Mouse (Mus musculus): ENCODE results near the gene Ust. TPM values are rescaled to one million over a fixed set of nuclear protein-coding genes. Genes with fewer than 3 reads are reported as not detected.

The Ust gene
- polyA plus RNA-seq, 1 experiment: 6.9 TPM

- Histone ChIP-seq H3K4me3 (ENCODE audit: insufficient read depth, poor library complexity, severe bottlenecking) (no peak overlapping the region), H3K79me2 (ENCODE audit: control insufficient read depth, insufficient read depth) (peaks cover 4% of the 10 kb centered on the region), H3K79me3 (ENCODE audit: low read depth) (no peaks in the 10 kb centered on the region), H3ac (ENCODE audit: control insufficient read depth, insufficient read length, low read depth) (no peak overlapping the region), H3K36me3 (ENCODE audit: control insufficient read depth, insufficient read depth) (no peaks in the 10 kb centered on the region), H3K27me3 (ENCODE audit: control insufficient read depth, insufficient read depth, insufficient read length) (no peaks in the 10 kb centered on the region)
- TF ChIP-seq USF1 (IDR thresholded peaks at IDR 0.05; ENCODE audit: low read depth) (no peak), MYOG (IDR thresholded peaks at IDR 0.05; ENCODE audit: control insufficient read depth, extremely low read depth, insufficient read length) (no peak), CTCF (IDR thresholded peaks at IDR 0.05; ENCODE audit: control insufficient read depth, insufficient read depth, insufficient read length) (no peak), MYOD1 (IDR thresholded peaks at IDR 0.05; ENCODE audit: control insufficient read depth, insufficient read length, low read depth) (no peak), MAX (IDR thresholded peaks at IDR 0.05) (no peak), CEBPB (IDR thresholded peaks at IDR 0.05; ENCODE audit: low read depth) (no peak), FOSL1 (IDR thresholded peaks at IDR 0.05; ENCODE audit: insufficient read depth, low read length, poor library complexity, severe bottlenecking) (no peak)
Observed at GRCm38 (mm10) chr10:8446972-8447371, 71.7 kb downstream of the Ust start.

GRCm38 (mm10) chr10:8444052-8444451 is 74.6 kb downstream of the Ust start:
- H3K27me3 ChIP-seq (ENCODE audit: control insufficient read depth, insufficient read depth, insufficient read length): no peaks in the 10 kb centered on the region
- H3K36me3 ChIP-seq (ENCODE audit: control insufficient read depth, insufficient read depth): no peaks in the 10 kb centered on the region
- no peaks in the 10 kb centered on the region for H3K79me3 ChIP-seq (ENCODE audit: low read depth)
- H3K4me3 ChIP-seq (ENCODE audit: insufficient read depth, poor library complexity, severe bottlenecking): no peak overlapping the region
- no peaks in the 10 kb centered on the region for H3K79me2 ChIP-seq (ENCODE audit: control insufficient read depth, insufficient read depth)
- TF ChIP-seq FOSL1 (IDR thresholded peaks at IDR 0.05; ENCODE audit: insufficient read depth, low read length, poor library complexity, severe bottlenecking): no peak
- no peak for TF ChIP-seq CEBPB (IDR thresholded peaks at IDR 0.05; ENCODE audit: low read depth)
- no peak for TF ChIP-seq MYOD1 (IDR thresholded peaks at IDR 0.05; ENCODE audit: control insufficient read depth, insufficient read length, low read depth)
- TF ChIP-seq MAX (IDR thresholded peaks at IDR 0.05): no peak
- no peak for TF ChIP-seq CTCF (IDR thresholded peaks at IDR 0.05; ENCODE audit: control insufficient read depth, insufficient read depth, insufficient read length)
- no peak for TF ChIP-seq MYOG (IDR thresholded peaks at IDR 0.05; ENCODE audit: control insufficient read depth, extremely low read depth, insufficient read length)
- TF ChIP-seq USF1 (IDR thresholded peaks at IDR 0.05; ENCODE audit: low read depth): no peak
- no peak overlapping the region for H3ac ChIP-seq (ENCODE audit: control insufficient read depth, insufficient read length, low read depth)

- no peak overlapping the region for H3ac ChIP-seq (ENCODE audit: control insufficient read depth, insufficient read length, low read depth)
- TF ChIP-seq CTCF (IDR thresholded peaks at IDR 0.05; ENCODE audit: control insufficient read depth, insufficient read depth, insufficient read length) (no peak), CEBPB (IDR thresholded peaks at IDR 0.05; ENCODE audit: low read depth) (no peak), MYOG (IDR thresholded peaks at IDR 0.05; ENCODE audit: control insufficient read depth, extremely low read depth, insufficient read length) (no peak), MYOD1 (IDR thresholded peaks at IDR 0.05; ENCODE audit: control insufficient read depth, insufficient read length, low read depth) (peak; percentile 28), USF1 (IDR thresholded peaks at IDR 0.05; ENCODE audit: low read depth) (no peak), MAX (IDR thresholded peaks at IDR 0.05) (peak; percentile 28), FOSL1 (IDR thresholded peaks at IDR 0.05; ENCODE audit: insufficient read depth, low read length, poor library complexity, severe bottlenecking) (peak; percentile 17)
- H3K4me3 ChIP-seq (ENCODE audit: insufficient read depth, poor library complexity, severe bottlenecking): no peak overlapping the region
- H3K79me2 ChIP-seq (ENCODE audit: control insufficient read depth, insufficient read depth): peaks cover 26% of the 10 kb centered on the region
- no peaks in the 10 kb centered on the region for H3K36me3 ChIP-seq (ENCODE audit: control insufficient read depth, insufficient read depth)
- H3K27me3 ChIP-seq (ENCODE audit: control insufficient read depth, insufficient read depth, insufficient read length): no peaks in the 10 kb centered on the region
- no peaks in the 10 kb centered on the region for H3K79me3 ChIP-seq (ENCODE audit: low read depth)
Observed at GRCm38 (mm10) chr10:8431857-8432256, 86.8 kb downstream of the Ust start.

- H3K4me3 ChIP-seq (ENCODE audit: insufficient read depth, poor library complexity, severe bottlenecking): no peak overlapping the region
- TF ChIP-seq FOSL1 (IDR thresholded peaks at IDR 0.05; ENCODE audit: insufficient read depth, low read length, poor library complexity, severe bottlenecking) (no peak), CEBPB (IDR thresholded peaks at IDR 0.05; ENCODE audit: low read depth) (no peak), MYOG (IDR thresholded peaks at IDR 0.05; ENCODE audit: control insufficient read depth, extremely low read depth, insufficient read length) (no peak), USF1 (IDR thresholded peaks at IDR 0.05; ENCODE audit: low read depth) (no peak), CTCF (IDR thresholded peaks at IDR 0.05; ENCODE audit: control insufficient read depth, insufficient read depth, insufficient read length) (no peak), MAX (IDR thresholded peaks at IDR 0.05) (no peak), MYOD1 (IDR thresholded peaks at IDR 0.05; ENCODE audit: control insufficient read depth, insufficient read length, low read depth) (no peak)
- H3K27me3 ChIP-seq (ENCODE audit: control insufficient read depth, insufficient read depth, insufficient read length): no peaks in the 10 kb centered on the region
- H3K79me2 ChIP-seq (ENCODE audit: control insufficient read depth, insufficient read depth): peaks cover 26% of the 10 kb centered on the region
- H3ac ChIP-seq (ENCODE audit: control insufficient read depth, insufficient read length, low read depth): no peak overlapping the region
- no peaks in the 10 kb centered on the region for H3K79me3 ChIP-seq (ENCODE audit: low read depth)
- H3K36me3 ChIP-seq (ENCODE audit: control insufficient read depth, insufficient read depth): no peaks in the 10 kb centered on the region
Observed at GRCm38 (mm10) chr10:8428787-8429778, 89.5 kb downstream of the Ust start.

- peaks cover 26% of the 10 kb centered on the region for H3K79me2 ChIP-seq (ENCODE audit: control insufficient read depth, insufficient read depth)
- H3K36me3 ChIP-seq (ENCODE audit: control insufficient read depth, insufficient read depth): no peaks in the 10 kb centered on the region
- H3K79me3 ChIP-seq (ENCODE audit: low read depth): no peaks in the 10 kb centered on the region
- no peak overlapping the region for H3K4me3 ChIP-seq (ENCODE audit: insufficient read depth, poor library complexity, severe bottlenecking)
- no peaks in the 10 kb centered on the region for H3K27me3 ChIP-seq (ENCODE audit: control insufficient read depth, insufficient read depth, insufficient read length)
- no peak overlapping the region for H3ac ChIP-seq (ENCODE audit: control insufficient read depth, insufficient read length, low read depth)
- TF ChIP-seq USF1 (IDR thresholded peaks at IDR 0.05; ENCODE audit: low read depth): no peak
- no peak for TF ChIP-seq MYOG (IDR thresholded peaks at IDR 0.05; ENCODE audit: control insufficient read depth, extremely low read depth, insufficient read length)
- TF ChIP-seq MYOD1 (IDR thresholded peaks at IDR 0.05; ENCODE audit: control insufficient read depth, insufficient read length, low read depth): no peak
- TF ChIP-seq MAX (IDR thresholded peaks at IDR 0.05): no peak
- TF ChIP-seq FOSL1 (IDR thresholded peaks at IDR 0.05; ENCODE audit: insufficient read depth, low read length, poor library complexity, severe bottlenecking): no peak
Observed at GRCm38 (mm10) chr10:8427671-8428364, 90.8 kb downstream of the Ust start.
